Mouse (Mus musculus) hindlimb bud, embryonic 11.5 days (tissue): ENCODE data around the gene Fkbp2.
A peak's percentile ranks its signal among the peaks of the same experiment; 100 is the strongest.

ENCODE experiments used
- DNase-seq: peaks from one replicate; pipeline ENCODE4 v3.0.0-alpha.2; 2012; ENCODE audit warnings: low read depth, low spot score; ENCODE audit errors: extremely low spot score

Gene Fkbp2

GRCm38 (mm10) chr19:6980381-6981093 lies at the start of gene Fkbp2:
TSS of gene Fkbp2 (minus strand) at chr19:6980501.
- peak; percentile 96 for DNase-seq

- DNase-seq, result no peak
Measured at GRCm38 (mm10) chr19:7029531-7029930, 49.2 kb upstream of the Fkbp2 start.

GRCm38 (mm10) chr19:7020224-7020641 lies 39.9 kb upstream of the Fkbp2 start:
- no peak for DNase-seq

GRCm38 (mm10) chr19:7019191-7019590 lies 38.9 kb upstream of the Fkbp2 start, which contains the start of gene Fermt3:
TSS of gene Fermt3 (minus strand) at chr19:7019469.
- DNase-seq, result no peak

GRCm38 (mm10) chr19:7018546-7018945 lies 38.2 kb upstream of the Fkbp2 start:
- DNase-seq, result no peak

GRCm38 (mm10) chr19:7017541-7018457 lies 37.5 kb upstream of the Fkbp2 start:
- no peak for DNase-seq

GRCm38 (mm10) chr19:7014481-7015135 lies 34.3 kb upstream of the Fkbp2 start:
- no peak for DNase-seq

GRCm38 (mm10) chr19:7013984-7014383 lies 33.7 kb upstream of the Fkbp2 start:
- no peak for DNase-seq

- DNase-seq, result no peak
Measured at GRCm38 (mm10) chr19:7012426-7012825, 32.1 kb upstream of the Fkbp2 start.

- no peak for DNase-seq
Measured at GRCm38 (mm10) chr19:7006892-7007593, 26.7 kb upstream of the Fkbp2 start.

GRCm38 (mm10) chr19:6999360-7000063 lies 19.2 kb upstream of the Fkbp2 start:
- DNase-seq, result no peak

GRCm38 (mm10) chr19:6997721-6998290 lies 17.5 kb upstream of the Fkbp2 start:
- DNase-seq, result no peak

- DNase-seq, result no peak
Measured at GRCm38 (mm10) chr19:6996006-6996405, 15.7 kb upstream of the Fkbp2 start, which contains the start of the genes Nudt22 and Trpt1. TSS of gene Nudt22 (minus strand) at chr19:6996117. TSS of gene Trpt1 (plus strand) at chr19:6996131.

- no peak for DNase-seq
Measured at GRCm38 (mm10) chr19:6995255-6995991, 15.1 kb upstream of the Fkbp2 start.

GRCm38 (mm10) chr19:6994489-6994888 lies 14.2 kb upstream of the Fkbp2 start:
- no peak for DNase-seq

- no peak for DNase-seq
Measured at GRCm38 (mm10) chr19:6994002-6994401, 13.7 kb upstream of the Fkbp2 start.

- no peak for DNase-seq
Measured at GRCm38 (mm10) chr19:6993011-6993770, 12.9 kb upstream of the Fkbp2 start.
